Mouse (Mus musculus) small intestine, adult 10 weeks (tissue): ENCODE measurements around the gene Gm17720. TPM values are rescaled to one million over a fixed set of nuclear protein-coding genes. Genes with fewer than 3 reads are reported as not detected.

ENCODE experiments used
- polyA plus RNA-seq: library from polyadenylated mRNA; stranded (reverse); fragments of 350-450 nt; fragmentation: Illumina TruSeq; extraction: RNeasy Lipid Tissue Mini Kit (QIAGEN cat#74804); gene quantifications from one replicate; pipeline ENCODE4 v1.2.3, GENCODE M21; 2014; ENCODE audit warnings: low replicate concordance

Gm17720 gene
- polyA plus RNA-seq, result not detected

DNA sequence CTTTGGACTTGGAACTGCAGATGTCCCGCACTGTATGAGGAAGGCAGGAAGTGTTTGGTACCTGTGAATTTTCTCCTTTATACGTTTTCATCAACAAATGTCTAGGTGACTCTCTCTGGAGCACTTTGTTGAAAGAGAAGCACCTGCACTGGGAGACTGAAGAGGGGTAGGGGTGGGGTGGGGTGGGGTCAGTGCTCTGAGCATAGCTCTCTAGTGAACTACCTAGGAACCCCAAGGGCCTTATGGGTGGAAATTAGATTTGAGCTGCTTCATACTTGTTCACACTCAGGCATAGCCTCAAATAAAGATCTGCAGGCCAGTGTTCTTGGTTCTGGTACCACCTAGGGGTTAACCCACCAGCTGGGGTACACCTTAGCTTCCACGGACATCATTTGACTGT lies at the start of gene Gm17720:
TSS of gene Gm17720 (minus strand) at position 101 of the 400 bp plus-strand sequence.

GRCm38 (mm10) chr8:110100907-110101306 lies 1.6 kb downstream of the Gm17720 start, which contains the start of gene Gm21964:
Gm21964 (plus strand) TSS chr8:110101207.

DNA sequence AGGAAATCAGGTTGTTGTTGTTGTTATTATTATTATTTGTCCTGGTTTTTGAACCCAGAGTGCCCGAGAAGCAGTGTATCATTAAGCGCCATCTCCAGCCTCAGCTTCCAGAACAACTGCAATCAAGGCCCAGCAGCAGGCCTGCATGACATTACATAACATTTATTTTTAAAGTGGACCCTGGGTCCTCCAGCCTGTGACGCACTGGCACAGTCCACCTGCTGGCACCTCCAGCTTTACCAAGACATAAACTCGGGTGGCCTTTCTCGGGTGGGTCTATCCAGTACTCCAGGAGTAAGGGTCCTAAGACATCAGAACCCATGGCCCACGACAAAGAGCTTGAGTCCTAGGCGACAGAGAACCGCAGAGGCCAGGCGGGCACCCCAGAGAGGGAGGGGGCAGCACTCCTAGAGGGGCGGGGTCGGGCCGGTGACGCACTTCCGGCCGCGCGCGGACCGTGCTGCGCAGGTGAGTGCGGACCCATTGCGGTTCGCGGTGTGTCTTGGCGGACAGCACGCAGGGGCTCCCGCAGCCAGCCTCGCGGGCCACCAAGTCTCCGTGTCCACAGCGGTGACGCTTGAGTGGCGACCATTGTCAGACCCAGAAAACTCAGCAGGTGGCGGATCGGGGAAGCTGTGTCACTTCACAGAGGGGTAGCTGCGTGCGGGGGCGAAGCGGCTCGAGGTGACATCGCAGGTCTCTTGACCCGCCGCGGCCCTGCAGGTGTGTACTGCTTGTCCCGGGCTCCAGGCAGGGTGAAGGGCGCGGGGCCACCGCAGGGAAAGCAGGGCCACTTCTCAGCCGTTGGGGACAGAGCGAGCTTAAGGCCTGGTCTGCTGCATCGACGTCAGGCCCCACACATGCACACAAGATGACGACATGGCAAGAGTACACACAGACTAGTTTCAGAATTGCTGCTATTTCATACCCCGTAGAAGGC lies 23.0 kb downstream of the Gm17720 start, which contains the start of gene Zfp612:
TSS of gene Zfp612 (plus strand) at position 465 of the 940 bp plus-strand sequence.

DNA sequence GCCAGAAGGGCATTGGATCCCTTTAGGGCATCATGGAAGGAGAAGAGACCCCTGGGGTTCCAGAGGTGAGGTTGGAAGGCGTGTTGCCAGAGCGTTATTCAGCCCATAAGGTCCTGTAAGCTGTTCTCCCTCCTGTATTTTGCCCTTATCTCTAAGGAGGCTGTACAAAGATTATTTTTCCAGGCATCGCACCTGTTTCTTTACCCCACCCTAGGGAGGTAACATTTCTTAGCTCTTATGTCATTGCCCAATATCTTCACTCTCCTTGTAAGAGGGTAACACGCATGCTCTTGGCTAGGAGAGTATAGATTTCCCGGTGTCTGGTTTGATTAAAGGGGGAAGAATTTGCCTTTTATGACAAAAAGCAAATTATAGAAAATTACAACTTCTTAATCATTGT lies 62.9 kb downstream of the Gm17720 start, which contains the start of gene Chst4:
TSS of gene Chst4 (minus strand) at position 82 of the 400 bp plus-strand sequence.

Other genes with a start within 250 kb of the Gm17720 start
- gene Phlpp2, start 234.2 kb downstream of the Gm17720 start, polyA plus RNA-seq, result 36.3 TPM
- 33.7 TPM for gene Marveld3, start 140.6 kb downstream of the Gm17720 start, polyA plus RNA-seq
- gene Tat, start 112.3 kb downstream of the Gm17720 start, polyA plus RNA-seq, result not detected
- gene Chst4, start 63.0 kb downstream of the Gm17720 start, polyA plus RNA-seq, result 8.7 TPM
- gene Zfp612, start 23.0 kb downstream of the Gm17720 start, polyA plus RNA-seq, result 8.8 TPM
- gene Gm21964, start 1.5 kb downstream of the Gm17720 start, polyA plus RNA-seq, result not detected
- 6.1 TPM for gene Calb2, start 65.5 kb upstream of the Gm17720 start, polyA plus RNA-seq
- 4.6 TPM for gene Cmtr2, start 112.9 kb upstream of the Gm17720 start, polyA plus RNA-seq
- not detected for gene Hydin, start 164.2 kb upstream of the Gm17720 start, polyA plus RNA-seq